Mouse (Mus musculus) ES-E14 (cell line): ENCODE data around the gene Atp1a1. TPM values are rescaled to one million over a fixed set of nuclear protein-coding genes. Genes with fewer than 3 reads are reported as not detected.

Experiments
- DNase-seq: peaks from one replicate; pipeline ENCODE4 v3.0.0-alpha.2; 2013; ENCODE audit warnings: low read depth, low spot score
- H3K27ac ChIP-seq: 2 replicates; pipeline ENCODE4 v1.5.1; 2012; ENCODE audit warnings: low read depth, mild to moderate bottlenecking, low read length, moderate library complexity, mixed read lengths; ENCODE audit not compliant: poor library complexity, insufficient read depth, severe bottlenecking
- H3K36me3 ChIP-seq: 2 replicates; pipeline ENCODE4 v1.6.1; 2012; ENCODE audit warnings: mild to moderate bottlenecking, low read length, moderate library complexity, mixed read lengths; ENCODE audit not compliant: control insufficient read depth, poor library complexity, insufficient read depth, severe bottlenecking
- H3K4me1 ChIP-seq, 2 experiments: fragments of 150-350 bp in 1 of 2; sonication (generic) in 1 of 2; 2 replicates each; pipeline ENCODE4 v1.6.1; 2012; ENCODE audit warnings: low read length in 2 of 2, mild to moderate bottlenecking in 1 of 2, mixed read lengths in 1 of 2; ENCODE audit not compliant: control insufficient read depth in 2 of 2, insufficient read depth in 2 of 2, poor library complexity in 1 of 2
- H3K4me3 ChIP-seq, 2 experiments: fragments of 150-350 bp in 1 of 2; sonication (generic) in 1 of 2; 2 replicates each; pipeline ENCODE4 v1.5.1; 2012; ENCODE audit warnings: low read length in 2 of 2, low read depth in 1 of 2, mild to moderate bottlenecking in 1 of 2, mixed read lengths in 1 of 2; ENCODE audit not compliant: insufficient read depth in 1 of 2, poor library complexity in 1 of 2, severe bottlenecking in 1 of 2
- H3K9ac ChIP-seq: 2 replicates; pipeline ENCODE4 v1.6.1; 2012; ENCODE audit warnings: low read depth, mild to moderate bottlenecking, low read length, mixed read lengths; ENCODE audit not compliant: poor library complexity, insufficient read depth, severe bottlenecking
- H3K9me3 ChIP-seq: fragments of 150-350 bp; sonication (generic); 2 replicates; pipeline ENCODE4 v1.6.1; 2012; ENCODE audit warnings: low read depth, mild to moderate bottlenecking, low read length; ENCODE audit not compliant: control insufficient read depth, insufficient read depth
- CHD2 ChIP-seq: IDR thresholded peaks from 2 replicates; pipeline ENCODE4 v1.6.1; 2014; ENCODE audit warnings: mild to moderate bottlenecking, low read depth, low read length, inconsistent platforms
- HCFC1 ChIP-seq: IDR thresholded peaks from 2 replicates; pipeline ENCODE4 v1.6.1; 2012; ENCODE audit warnings: low read length, inconsistent platforms, borderline replicate concordance; ENCODE audit not compliant: insufficient read depth
- MAFK ChIP-seq: IDR thresholded peaks from 2 replicates; pipeline ENCODE4 v1.6.1; 2014; ENCODE audit warnings: mild to moderate bottlenecking, low read depth, low read length, inconsistent platforms; ENCODE audit not compliant: insufficient read depth
- ZC3H11A ChIP-seq: IDR thresholded peaks from 2 replicates; pipeline ENCODE4 v1.6.1; 2012; ENCODE audit warnings: low read depth, mild to moderate bottlenecking, inconsistent platforms, low read length, borderline replicate concordance
- ZNF384 ChIP-seq: IDR thresholded peaks from 2 replicates; pipeline ENCODE4 v1.6.1; 2012; ENCODE audit warnings: low read depth, low read length, inconsistent platforms
- in situ Hi-C, 2 experiments: fragments of 600-800 bp; cut with MboI; formaldehyde crosslinking; loops; one replicate each; pipeline ENCODE4 v1.15.1; 2025; ENCODE audit warnings: low sequenced_read_pairs in 2 of 2, inconsistent platforms in 1 of 2; ENCODE audit not compliant: unreplicated experiment in 2 of 2
- total RNA-seq: library from RNA; depleted of rRNA; stranded (reverse); fragments of 300-350 nt; gene quantifications from 2 replicates; pipeline ENCODE4 v1.2.3, GENCODE M21; 2012

Atp1a1 gene
- total RNA-seq, 1 experiment = 485 TPM

- in situ Hi-C loops = no loop called here
- DNase-seq = no peak
- no peak for TF ChIP-seq ZNF384
- TF ChIP-seq CHD2 = no peak
- no peak for TF ChIP-seq HCFC1
- no peak for TF ChIP-seq ZC3H11A
- TF ChIP-seq MAFK = no peak
- Histone ChIP-seq H3K4me3 (no peak overlapping the region), H3K9ac (no peak overlapping the region), H3K4me1 (peaks cover 0 to 2% of the 10 kb centered on the region in 2 experiments; a peak in 2 of 4 replicates), H3K9me3 (no peaks in the 10 kb centered on the region), H3K36me3 (no peaks in the 10 kb centered on the region), H3K27ac (no peak overlapping the region)
These were observed 41.8 kb downstream of the Atp1a1 start for GRCm38 (mm10) chr3:101562510-101563209.

- no peak for DNase-seq
- Histone ChIP-seq H3K36me3 (no peaks in the 10 kb centered on the region), H3K4me1 (peaks cover 0 to 2% of the 10 kb centered on the region in 2 experiments; a peak in 2 of 4 replicates), H3K9me3 (no peaks in the 10 kb centered on the region), H3K27ac (no peak overlapping the region), H3K9ac (no peak overlapping the region), H3K4me3 (no peak overlapping the region)
- in situ Hi-C loops = no loop called here
- TF ChIP-seq MAFK = no peak
- TF ChIP-seq ZNF384 = no peak
- TF ChIP-seq HCFC1 = no peak
- TF ChIP-seq ZC3H11A = no peak
- no peak for TF ChIP-seq CHD2
These were observed 42.5 kb downstream of the Atp1a1 start for GRCm38 (mm10) chr3:101561948-101562347.

- H3K27ac ChIP-seq = no peak overlapping the region
- no peak for DNase-seq
- TF ChIP-seq ZNF384 (no peak), CHD2 (no peak), MAFK (no peak), HCFC1 (no peak), ZC3H11A (no peak)
- H3K4me3 ChIP-seq = no peak overlapping the region
- in situ Hi-C loops = no loop called here
- H3K36me3 ChIP-seq = no peaks in the 10 kb centered on the region
- H3K9me3 ChIP-seq = no peaks in the 10 kb centered on the region
- no peak overlapping the region for H3K9ac ChIP-seq
- H3K4me1 ChIP-seq = peaks cover 0 to 2% of the 10 kb centered on the region in 2 experiments; a peak in 2 of 4 replicates
These were observed 43.5 kb downstream of the Atp1a1 start for GRCm38 (mm10) chr3:101560841-101561522.

DNA sequence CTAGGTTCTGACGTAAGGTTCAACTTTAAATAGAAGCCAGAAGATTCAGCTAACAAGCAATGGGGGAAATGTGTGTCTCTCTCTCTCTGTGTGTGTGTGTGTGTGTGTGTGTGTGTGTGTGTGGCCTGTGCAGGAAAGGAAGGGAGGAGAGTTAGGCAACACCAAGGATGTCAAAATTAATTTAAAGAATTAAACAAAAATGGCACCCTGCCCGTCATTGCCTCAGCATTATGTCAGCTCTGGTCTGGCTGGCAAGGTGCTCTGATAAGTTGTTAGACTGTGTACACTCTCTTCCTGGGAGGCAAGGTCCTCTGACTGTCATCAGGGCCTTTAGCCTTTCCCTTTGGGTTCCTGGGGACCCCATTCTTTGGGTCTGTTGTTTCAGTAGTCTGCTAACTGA lies 47.8 kb downstream of the Atp1a1 start:
- Histone ChIP-seq H3K9ac (no peak overlapping the region), H3K27ac (no peak overlapping the region), H3K36me3 (no peaks in the 10 kb centered on the region), H3K4me1 (peaks cover 0 to 3% of the 10 kb centered on the region in 2 experiments; a peak in 1 of 4 replicates), H3K9me3 (no peaks in the 10 kb centered on the region), H3K4me3 (no peak overlapping the region)
- in situ Hi-C loops = no loop called here
- no peak for DNase-seq
- no peak for TF ChIP-seq ZC3H11A
- no peak for TF ChIP-seq HCFC1
- TF ChIP-seq ZNF384 = no peak
- no peak for TF ChIP-seq CHD2
- TF ChIP-seq MAFK = no peak
